Mouse (Mus musculus) kidney, adult 2 months (tissue): ENCODE data around the gene Bpifb5. TPM values are rescaled to one million over a fixed set of nuclear protein-coding genes. Genes with fewer than 3 reads are reported as not detected.

ENCODE experiments used
- DNase-seq: peaks from one replicate; pipeline ENCODE4 v3.0.0; 2021
- H3K27ac ChIP-seq: fragments of 200-500 bp; 2 replicates; pipeline ENCODE4 v1.5.1; 2012; ENCODE audit warnings: low read depth, low read length, control low read depth, inconsistent platforms; ENCODE audit not compliant: insufficient read depth
- H3K27me3 ChIP-seq: fragments of 200-500 bp; replicated peaks from 2 replicates; pipeline ENCODE4 v1.6.1; 2012; ENCODE audit warnings: mild to moderate bottlenecking, moderate library complexity, low read length, inconsistent platforms; ENCODE audit not compliant: control insufficient read depth, insufficient read depth
- H3K36me3 ChIP-seq: fragments of 200-500 bp; 2 replicates; pipeline ENCODE4 v1.6.1; 2012; ENCODE audit warnings: mild to moderate bottlenecking, moderate library complexity, low read length, inconsistent platforms; ENCODE audit not compliant: control insufficient read depth, insufficient read depth
- H3K4me1 ChIP-seq: fragments of 200-500 bp; 2 replicates; pipeline ENCODE4 v1.6.1; 2011; ENCODE audit warnings: low read length; ENCODE audit not compliant: control insufficient read depth, insufficient read depth
- H3K4me3 ChIP-seq: fragments of 200-500 bp; 2 replicates; pipeline ENCODE4 v1.5.1; 2011; ENCODE audit warnings: mild to moderate bottlenecking, low read depth, low read length, control low read depth; ENCODE audit not compliant: insufficient read depth
- CTCF ChIP-seq: fragments of 200-500 bp; conservative IDR thresholded peaks from 2 replicates; pipeline ENCODE4 v1.5.1; 2011; ENCODE audit warnings: low read depth, mild to moderate bottlenecking, control low read depth, low read length, moderate library complexity, mixed read lengths; ENCODE audit not compliant: insufficient read depth, insufficient read length
- POLR2A ChIP-seq: fragments of 200-500 bp; IDR thresholded peaks from one replicate; pipeline ENCODE4 v1.6.1; 2011; ENCODE audit warnings: low read depth, low read length, control low read depth
- WGBS: fragments of 180-500 bp; shearing (Covaris S2); methylation state at CpG from one replicate; pipeline ENCODE4 v1.1.7; 2018; 5-methylcytosine and 5-hydroxymethylcytosine counted together
- polyA plus RNA-seq: library from polyadenylated mRNA; depleted of rRNA; stranded (reverse); fragments of >200 nt; gene quantifications from 2 replicates; pipeline ENCODE4 v1.2.3, GENCODE M21; 2012

The Bpifb5 gene
- polyA plus RNA-seq, 1 experiment, result 0.16 TPM

- peak; percentile 8 for DNase-seq
- Histone ChIP-seq H3K36me3 (no peaks in the 10 kb centered on the region), H3K27me3 (no peaks in the 10 kb centered on the region), H3K4me3 (no peak overlapping the region), H3K4me1 (no peaks in the 10 kb centered on the region), H3K27ac (no peak overlapping the region)
- 14% methylated on average over 3 of the region's 3 CpGs for WGBS
- TF ChIP-seq POLR2A, result no peak
- TF ChIP-seq CTCF, result 0 out of 2 replicates have a peak, but pooled peaks have one; percentile 26
These were observed 14.4 kb upstream of the Bpifb5 start for GRCm38 (mm10) chr2:154209112-154209511.

DNA sequence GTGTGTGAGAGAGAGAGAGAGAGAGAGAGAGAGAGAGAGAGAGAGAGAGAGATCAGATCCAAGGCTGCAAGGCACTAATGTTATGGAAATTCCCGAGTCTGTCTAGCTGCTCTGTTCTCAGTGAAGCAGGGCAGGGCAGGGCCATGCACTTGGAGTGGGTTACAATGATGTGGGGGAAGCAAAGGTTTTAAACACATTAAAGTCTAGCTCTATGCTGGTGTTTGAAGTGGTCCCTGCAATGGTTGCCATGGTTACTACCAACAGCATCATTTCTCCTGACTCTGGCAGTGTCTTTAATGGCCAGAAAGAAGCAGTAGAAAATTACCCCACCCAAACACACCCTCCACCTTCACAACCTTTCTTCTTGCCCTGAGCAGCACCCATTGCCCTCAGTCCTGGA is 12.4 kb upstream of the Bpifb5 start:
- DNase-seq, result no peak
- 13% methylated on average over 1 of the region's 1 CpGs for WGBS
- TF ChIP-seq POLR2A (no peak), CTCF (no peak)
- Histone ChIP-seq H3K4me1 (no peaks in the 10 kb centered on the region), H3K27me3 (no peaks in the 10 kb centered on the region), H3K4me3 (no peak overlapping the region), H3K36me3 (no peaks in the 10 kb centered on the region), H3K27ac (no peak overlapping the region)

GRCm38 (mm10) chr2:154211881-154212280 is 11.7 kb upstream of the Bpifb5 start:
- H3K4me1 ChIP-seq, result no peaks in the 10 kb centered on the region
- no peak overlapping the region for H3K4me3 ChIP-seq
- 73% methylated on average over 4 of the region's 4 CpGs for WGBS

DNA sequence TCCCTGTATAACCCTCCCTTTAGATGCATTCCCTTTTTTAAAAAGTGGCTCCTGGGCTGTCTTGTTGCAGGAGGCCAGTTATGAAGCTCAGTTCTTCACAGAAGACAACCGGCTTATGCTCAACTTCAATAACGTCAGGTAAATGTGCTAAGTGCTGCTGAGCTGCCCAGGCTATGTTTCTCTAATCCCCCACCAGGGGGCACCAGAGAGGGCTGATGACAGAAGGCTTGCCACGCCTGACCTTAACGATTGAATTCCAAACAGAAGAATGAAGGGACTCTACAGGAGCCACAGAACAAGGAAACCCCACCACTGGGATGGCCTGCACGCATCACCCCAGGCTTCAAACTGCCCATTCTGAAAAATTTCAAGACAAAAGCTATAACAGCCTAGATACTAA is 8.4 kb upstream of the Bpifb5 start:
- H3K27ac ChIP-seq, result no peak overlapping the region
- no peaks in the 10 kb centered on the region for H3K36me3 ChIP-seq
- H3K4me3 ChIP-seq, result no peak overlapping the region
- WGBS, result 11% methylated on average over 5 of the region's 5 CpGs
- no peaks in the 10 kb centered on the region for H3K27me3 ChIP-seq
- H3K4me1 ChIP-seq, result no peaks in the 10 kb centered on the region
- TF ChIP-seq POLR2A, result no peak
- peak; percentile 86 for TF ChIP-seq CTCF
- DNase-seq, result peak; percentile 75

More at GRCm38 (mm10) chr2:154211881-154212280, 11.7 kb upstream of the Bpifb5 start:
- DNase-seq, result no peak
- Histone ChIP-seq H3K27ac (no peak overlapping the region), H3K36me3 (no peaks in the 10 kb centered on the region), H3K27me3 (no peaks in the 10 kb centered on the region)
- no peak for TF ChIP-seq CTCF
- TF ChIP-seq POLR2A, result no peak

GRCm38 (mm10) chr2:154219950-154220349 is 3.6 kb upstream of the Bpifb5 start:
- Histone ChIP-seq H3K4me1 (no peaks in the 10 kb centered on the region), H3K36me3 (no peaks in the 10 kb centered on the region), H3K27ac (no peak overlapping the region), H3K27me3 (no peaks in the 10 kb centered on the region), H3K4me3 (no peak overlapping the region)
- no peak for DNase-seq
- no peak for TF ChIP-seq POLR2A
- no peak for TF ChIP-seq CTCF
- WGBS, result 74% methylated on average over 5 of the region's 5 CpGs

DNA sequence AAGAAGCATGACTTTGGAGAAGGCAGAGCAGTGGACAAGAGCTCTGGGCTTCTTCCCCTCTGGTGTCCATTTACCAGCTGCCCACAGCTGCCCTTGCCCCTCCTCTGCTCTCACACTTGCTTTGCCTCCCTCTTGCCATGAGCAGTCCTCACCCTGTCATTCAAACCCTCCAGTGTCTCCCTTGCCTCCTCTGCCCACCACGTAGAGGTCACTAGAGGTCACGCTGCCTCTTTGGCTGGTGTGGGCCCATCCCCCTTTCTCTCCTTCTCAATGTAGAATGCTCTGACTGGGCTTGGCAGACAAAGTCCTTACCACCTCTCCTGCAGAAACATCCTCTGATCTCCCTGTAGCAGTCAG is 353 bp downstream of the Bpifb5 start:
- Histone ChIP-seq H3K4me1 (no peaks in the 10 kb centered on the region), H3K4me3 (no peak overlapping the region), H3K27ac (no peak overlapping the region), H3K36me3 (no peaks in the 10 kb centered on the region), H3K27me3 (no peaks in the 10 kb centered on the region)
- WGBS, result 37% methylated on average over 2 of the region's 2 CpGs
- TF ChIP-seq POLR2A (no peak), CTCF (no peak)
- DNase-seq, result no peak

GRCm38 (mm10) chr2:154226991-154227390 is 3.4 kb downstream of the Bpifb5 start:
- no peak overlapping the region for H3K27ac ChIP-seq
- no peaks in the 10 kb centered on the region for H3K4me1 ChIP-seq
- 81% methylated on average over 4 of the region's 4 CpGs for WGBS
- TF ChIP-seq POLR2A (no peak), CTCF (no peak)
- no peaks in the 10 kb centered on the region for H3K27me3 ChIP-seq
- H3K4me3 ChIP-seq, result no peak overlapping the region
- no peaks in the 10 kb centered on the region for H3K36me3 ChIP-seq
- DNase-seq, result no peak

- 85% methylated on average over 5 of the region's 5 CpGs for WGBS
These were observed 4.3 kb downstream of the Bpifb5 start for GRCm38 (mm10) chr2:154227830-154228229.

More at GRCm38 (mm10) chr2:154227830-154228229, 4.3 kb downstream of the Bpifb5 start:
- no peak overlapping the region for H3K4me3 ChIP-seq
- DNase-seq, result no peak
- H3K27ac ChIP-seq, result no peak overlapping the region
- H3K4me1 ChIP-seq, result no peaks in the 10 kb centered on the region
- TF ChIP-seq CTCF, result no peak
- TF ChIP-seq POLR2A, result no peak
- H3K36me3 ChIP-seq, result no peaks in the 10 kb centered on the region
- no peaks in the 10 kb centered on the region for H3K27me3 ChIP-seq
